Mouse (Mus musculus): ENCODE results near the gene Lbh.

GRCm38 (mm10) chr17:72977616-72978015 is 59.5 kb downstream of the Lbh start:
- no peak for TF ChIP-seq GATA1 (IDR thresholded peaks at IDR 0.05; ENCODE audit: low read length)
- TF ChIP-seq TAL1 (IDR thresholded peaks at IDR 0.05; ENCODE audit: low read length): no peak

Measured in erythroblast, embryonic 14.5 days (primary cell).